Mouse (Mus musculus) hindbrain, postnatal 0 days (tissue): Measurements from ENCODE around the gene Gpcpd1. TPM values are rescaled to one million over a fixed set of nuclear protein-coding genes. Genes with fewer than 3 reads are reported as not detected.

Experiments
- ATAC-seq: fragments of 200-750 bp; cut with Nextera tagmentation; 2 replicates; pipeline ENCODE4 v1.8.0; 2017; ENCODE audit warnings: mild to moderate bottlenecking, moderate TSS enrichment, moderate library complexity
- DNase-seq: peaks from one replicate; pipeline ENCODE4 v3.0.0-alpha.2; 2015; ENCODE audit warnings: low spot score
- H3K27ac ChIP-seq: fragments of 300-500 bp; sonication (generic); 2 replicates; pipeline ENCODE4 v1.5.1; 2014; ENCODE audit warnings: mild to moderate bottlenecking
- H3K27me3 ChIP-seq: fragments of 300-500 bp; sonication (generic); 2 replicates; pipeline ENCODE4 v1.6.1; 2014; ENCODE audit warnings: low read length, mixed read lengths; ENCODE audit not compliant: insufficient read depth
- H3K36me3 ChIP-seq: fragments of 300-500 bp; sonication (generic); 2 replicates; pipeline ENCODE4 v1.6.1; 2014; ENCODE audit warnings: low read length, mixed read lengths; ENCODE audit not compliant: insufficient read depth
- H3K4me1 ChIP-seq: fragments of 300-500 bp; sonication (generic); 2 replicates; pipeline ENCODE4 v1.6.1; 2014; ENCODE audit warnings: antibody characterized with exemption, low read length, mixed read lengths; ENCODE audit not compliant: insufficient read depth
- H3K4me2 ChIP-seq: fragments of 300-500 bp; sonication (generic); 2 replicates; pipeline ENCODE4 v1.6.1; 2014; ENCODE audit warnings: low read depth, mild to moderate bottlenecking, low read length, moderate library complexity, mixed read lengths
- H3K4me3 ChIP-seq: fragments of 300-500 bp; sonication (generic); 2 replicates; pipeline ENCODE4 v1.5.1; 2014; ENCODE audit warnings: low read length
- H3K9ac ChIP-seq: fragments of 300-500 bp; sonication (generic); replicated peaks from 2 replicates; pipeline ENCODE4 v1.6.1; 2014; ENCODE audit warnings: mild to moderate bottlenecking, low read length, moderate library complexity, mixed read lengths
- H3K9me3 ChIP-seq: fragments of 300-500 bp; sonication (generic); 2 replicates; pipeline ENCODE4 v1.6.1; 2016; ENCODE audit warnings: low read length, mixed read lengths
- CTCF ChIP-seq: IDR thresholded peaks from 2 replicates; pipeline ENCODE4 v1.5.1; 2016; ENCODE audit warnings: antibody characterized with exemption, control low read depth, low read depth
- WGBS: fragments of 180-500 bp; shearing (Covaris S2); extraction: QIAGEN DNeasy Blood & Tissue Kit; methylation state at CpG from one replicate; pipeline ENCODE4 v1.1.7; 2014; 5-methylcytosine and 5-hydroxymethylcytosine counted together
- polyA plus RNA-seq: library from polyadenylated mRNA; unstranded; fragments of >200 nt; fragmentation: Nextera tagmentation; extraction: Ambion mirVana; gene quantifications from 2 replicates; pipeline ENCODE4 v1.2.1, GENCODE M21; 2015
- total RNA-seq: library from RNA; depleted of rRNA; stranded (reverse); fragments of >200 nt; gene quantifications from 2 replicates; pipeline ENCODE4 v1.2.3, GENCODE M21; 2014

Gene Gpcpd1
- total and polyA plus RNA-seq, 2 experiments from 2014 or later: 46.9 to 84.0 TPM

DNA sequence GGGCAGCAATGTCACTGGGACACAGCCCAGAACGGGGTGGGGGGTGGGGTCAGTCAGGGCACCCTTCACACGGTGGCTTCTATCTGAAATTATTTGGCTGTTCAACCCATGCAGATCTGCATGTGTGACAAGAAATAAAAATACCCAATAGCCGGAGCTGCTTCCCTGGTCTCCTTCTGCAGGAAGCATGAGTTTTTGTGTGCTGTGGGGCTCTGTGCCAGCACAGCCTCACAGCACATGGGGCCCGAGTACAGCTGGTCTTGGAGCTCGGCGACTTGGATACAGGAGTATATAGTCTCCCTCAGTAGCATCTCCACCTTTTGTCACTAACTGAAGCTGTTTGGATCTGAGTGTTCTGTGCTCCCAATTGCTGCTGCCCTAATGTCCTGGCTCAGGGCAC lies 73.2 kb downstream of the Gpcpd1 start:
- ATAC-seq: no peak; the same call in 1 of the 2 replicates
- peak; percentile 47 for DNase-seq
- Histone ChIP-seq H3K27ac (peak overlapping the region; percentile 32; the same call in 1 of the 2 replicates), H3K36me3 (no peaks in the 10 kb centered on the region), H3K4me2 (0 out of 2 replicates have a peak overlapping the region, but pooled peaks have one; percentile 17), H3K4me3 (no peak overlapping the region), H3K9ac (no peak overlapping the region), H3K27me3 (no peaks in the 10 kb centered on the region), H3K4me1 (peaks cover 6% of the 10 kb centered on the region; the same call in 1 of the 2 replicates), H3K9me3 (no peaks in the 10 kb centered on the region)
- no peak for TF ChIP-seq CTCF
- WGBS: 39% methylated on average over 6 of the region's 6 CpGs

DNA sequence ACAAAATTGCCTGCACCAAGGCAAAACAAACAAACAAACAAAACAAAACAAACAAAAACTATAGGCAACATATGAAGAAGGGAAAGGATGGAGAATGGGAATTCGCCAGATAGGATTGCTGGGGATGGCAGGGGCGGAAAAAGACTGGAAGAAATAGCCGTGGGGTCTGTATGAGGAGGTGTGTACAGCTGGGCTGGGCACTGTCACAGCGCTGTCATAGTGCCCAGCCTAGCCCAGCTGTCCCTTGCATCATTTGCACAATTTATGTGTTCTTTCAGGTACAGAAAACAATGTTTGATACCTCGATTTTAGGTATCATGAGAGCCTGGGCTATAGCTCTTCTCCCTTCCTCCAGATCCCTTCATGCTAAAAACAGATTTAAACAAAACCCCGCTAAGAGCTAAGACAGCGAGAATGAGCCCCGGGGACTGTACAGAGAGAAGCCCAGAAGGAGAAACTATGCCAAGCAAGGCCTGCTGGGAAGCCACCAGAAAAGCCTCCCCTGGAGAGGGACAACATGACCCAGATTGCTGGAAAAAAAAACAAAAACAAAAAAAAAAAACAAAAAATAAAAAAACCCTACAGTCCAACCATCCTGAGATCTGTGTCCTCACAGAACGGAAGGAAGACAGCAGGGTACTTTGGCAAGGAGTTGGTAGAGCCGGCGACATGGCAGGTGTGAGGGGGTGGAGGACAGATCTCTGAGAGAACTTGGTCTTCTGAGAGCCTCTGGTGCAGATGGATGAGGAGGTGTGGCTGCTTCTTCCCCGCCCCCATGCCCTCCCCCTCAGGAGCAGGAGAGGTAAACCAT lies 74.0 kb downstream of the Gpcpd1 start:
- H3K36me3 ChIP-seq: no peaks in the 10 kb centered on the region
- H3K9me3 ChIP-seq: no peaks in the 10 kb centered on the region
- 52% methylated on average over 11 of the region's 12 CpGs for WGBS
- DNase-seq (peak; percentile 21), ATAC-seq (no peak)
- H3K4me1 ChIP-seq: peaks cover 6% of the 10 kb centered on the region; the same call in 1 of the 2 replicates
- H3K27ac ChIP-seq: peak overlapping the region; percentile 32; the same call in 1 of the 2 replicates
- 0 out of 2 replicates have a peak overlapping the region, but pooled peaks have one; percentile 17 for H3K4me2 ChIP-seq
- no peak overlapping the region for H3K4me3 ChIP-seq
- no peak for TF ChIP-seq CTCF
- no peak overlapping the region for H3K9ac ChIP-seq
- no peaks in the 10 kb centered on the region for H3K27me3 ChIP-seq

DNA sequence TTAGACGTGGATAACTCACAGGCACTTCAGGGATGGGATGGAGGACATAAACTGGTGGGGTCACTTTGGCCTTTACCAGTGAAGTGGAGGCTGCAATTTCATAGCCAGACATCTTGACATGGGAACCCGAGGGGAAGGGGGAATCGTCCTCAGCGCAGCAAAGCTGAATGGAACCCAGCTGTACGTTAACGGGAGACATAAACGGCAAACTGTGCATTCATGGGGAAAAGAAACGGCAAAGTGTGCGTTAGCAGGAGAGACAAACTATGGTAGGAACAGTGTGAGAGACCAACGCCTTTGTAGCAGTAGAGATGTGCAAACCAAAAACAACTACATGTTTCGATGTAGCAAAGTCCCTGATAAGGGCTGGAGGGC lies 74.6 kb downstream of the Gpcpd1 start:
- no peak for ATAC-seq
- Histone ChIP-seq H3K9ac (no peak overlapping the region), H3K4me2 (no peak overlapping the region), H3K9me3 (no peaks in the 10 kb centered on the region), H3K27ac (no peak overlapping the region), H3K36me3 (no peaks in the 10 kb centered on the region), H3K27me3 (no peaks in the 10 kb centered on the region), H3K4me3 (no peak overlapping the region), H3K4me1 (peaks cover 6% of the 10 kb centered on the region; the same call in 1 of the 2 replicates)
- no peak for DNase-seq
- TF ChIP-seq CTCF: no peak
- 68% methylated on average over 11 of the region's 11 CpGs for WGBS

DNA sequence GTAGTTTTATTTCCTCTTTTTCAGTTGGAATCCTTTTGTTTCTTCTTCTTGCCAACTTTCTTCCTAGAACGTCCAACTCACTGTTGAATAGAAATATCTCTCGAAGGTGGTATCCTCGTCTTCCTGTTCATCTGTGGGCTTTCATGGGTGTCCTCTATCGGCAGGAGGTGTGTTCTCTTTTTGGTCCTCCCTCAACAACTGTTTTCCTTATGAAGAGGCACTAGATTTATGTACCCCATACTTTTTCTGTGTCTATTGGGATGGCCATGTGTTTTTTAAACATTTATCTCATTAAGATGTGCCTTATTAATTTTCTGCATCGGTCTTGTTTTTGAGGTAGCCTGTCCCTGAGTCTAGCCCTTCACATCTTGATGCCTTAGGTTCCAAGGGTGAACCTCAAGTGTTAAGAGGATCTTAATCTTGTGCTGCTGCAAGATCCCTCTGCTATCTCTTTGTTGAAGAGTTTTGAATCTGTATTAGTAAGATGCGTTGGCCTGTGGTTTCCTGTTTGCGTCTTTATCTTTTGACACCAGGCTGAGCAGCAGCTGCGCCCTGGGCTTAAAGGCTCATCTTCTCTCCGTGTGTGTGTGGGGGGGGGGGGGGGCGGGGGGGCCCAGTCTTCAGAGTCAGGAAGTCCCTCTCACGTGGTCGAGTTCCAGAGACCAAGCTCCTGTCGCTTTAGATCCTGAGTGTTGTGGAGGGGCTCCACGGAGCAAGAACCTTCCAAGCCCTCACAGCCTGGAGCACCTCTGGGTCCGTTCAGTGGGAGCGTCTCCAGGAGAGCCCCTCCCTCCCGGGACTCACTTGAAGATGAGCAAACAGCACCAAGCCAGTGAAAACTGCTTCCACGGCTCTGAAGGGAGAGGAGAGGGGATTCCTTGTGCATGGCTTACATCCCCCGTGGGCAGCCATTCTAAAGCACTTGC lies 75.2 kb downstream of the Gpcpd1 start:
- H3K4me2 ChIP-seq: no peak overlapping the region
- no peaks in the 10 kb centered on the region for H3K36me3 ChIP-seq
- DNase-seq (no peak), ATAC-seq (no peak)
- no peaks in the 10 kb centered on the region for H3K9me3 ChIP-seq
- no peak for TF ChIP-seq CTCF
- H3K27ac ChIP-seq: no peak overlapping the region
- no peaks in the 10 kb centered on the region for H3K27me3 ChIP-seq
- H3K4me3 ChIP-seq: no peak overlapping the region
- H3K4me1 ChIP-seq: peaks cover 6% of the 10 kb centered on the region; the same call in 1 of the 2 replicates
- 44% methylated on average over 19 of the region's 19 CpGs for WGBS
- no peak overlapping the region for H3K9ac ChIP-seq

DNA sequence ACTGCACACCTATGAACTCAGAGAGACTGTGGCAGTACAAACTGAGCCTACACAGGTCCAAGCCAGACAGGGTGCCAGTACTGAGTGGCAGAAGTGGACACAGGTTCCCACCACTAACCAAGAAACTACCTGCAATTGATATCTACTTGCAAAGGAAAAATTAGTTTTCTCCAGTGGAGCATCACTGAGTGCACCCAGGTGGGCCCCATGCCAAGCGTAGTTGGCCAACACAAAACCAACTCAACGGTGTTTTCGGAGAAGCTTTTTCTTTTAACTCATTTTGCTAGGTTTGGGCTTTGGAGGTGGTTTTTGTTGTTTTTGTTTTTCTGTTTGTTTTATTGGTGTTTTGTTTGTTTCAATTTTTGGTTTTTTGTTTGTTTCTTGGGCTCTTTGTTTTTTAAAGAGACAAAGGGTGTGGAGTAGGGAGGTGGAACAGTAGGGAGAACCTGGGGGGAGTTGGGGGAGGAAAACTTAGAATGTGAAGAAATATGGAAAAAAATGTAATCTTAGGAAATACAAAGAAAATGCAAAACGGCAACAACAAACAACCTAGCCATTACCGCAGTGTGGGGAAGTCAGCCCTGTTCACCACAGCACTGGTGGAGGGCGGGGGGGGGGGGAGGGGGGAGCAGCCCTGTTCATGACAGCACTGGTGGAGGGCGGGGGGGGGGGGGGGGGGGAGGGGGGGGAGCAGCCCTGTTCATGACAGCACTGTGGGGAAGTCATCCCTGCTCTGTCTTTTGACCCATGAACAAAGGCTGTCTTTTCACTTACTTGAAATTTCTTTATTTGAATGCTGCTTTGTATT lies 76.3 kb downstream of the Gpcpd1 start:
- ATAC-seq: no peak
- TF ChIP-seq CTCF: no peak

GRCm38 (mm10) chr2:132509714-132510113 lies 77.8 kb downstream of the Gpcpd1 start:
- Histone ChIP-seq H3K4me2 (no peak overlapping the region), H3K9me3 (no peaks in the 10 kb centered on the region), H3K9ac (no peak overlapping the region), H3K4me3 (no peak overlapping the region), H3K27ac (no peak overlapping the region), H3K4me1 (peaks cover 6% of the 10 kb centered on the region; the same call in 1 of the 2 replicates), H3K27me3 (no peaks in the 10 kb centered on the region), H3K36me3 (no peaks in the 10 kb centered on the region)
- ATAC-seq (no peak), DNase-seq (no peak)
- no peak for TF ChIP-seq CTCF
- WGBS: 93% methylated on average over 1 of the region's 1 CpGs

More for the DNA sequence above, 76.3 kb downstream of the Gpcpd1 start:
- Histone ChIP-seq H3K36me3 (no peaks in the 10 kb centered on the region), H3K9ac (no peak overlapping the region), H3K4me2 (no peak overlapping the region), H3K27ac (no peak overlapping the region), H3K4me3 (no peak overlapping the region), H3K9me3 (no peaks in the 10 kb centered on the region), H3K27me3 (no peaks in the 10 kb centered on the region), H3K4me1 (peaks cover 6% of the 10 kb centered on the region; the same call in 1 of the 2 replicates)
- no peak for DNase-seq
- WGBS: 86% methylated on average over 5 of the region's 7 CpGs
